Mouse (Mus musculus): Measurements from ENCODE around the gene Slc22a8.

DNA sequence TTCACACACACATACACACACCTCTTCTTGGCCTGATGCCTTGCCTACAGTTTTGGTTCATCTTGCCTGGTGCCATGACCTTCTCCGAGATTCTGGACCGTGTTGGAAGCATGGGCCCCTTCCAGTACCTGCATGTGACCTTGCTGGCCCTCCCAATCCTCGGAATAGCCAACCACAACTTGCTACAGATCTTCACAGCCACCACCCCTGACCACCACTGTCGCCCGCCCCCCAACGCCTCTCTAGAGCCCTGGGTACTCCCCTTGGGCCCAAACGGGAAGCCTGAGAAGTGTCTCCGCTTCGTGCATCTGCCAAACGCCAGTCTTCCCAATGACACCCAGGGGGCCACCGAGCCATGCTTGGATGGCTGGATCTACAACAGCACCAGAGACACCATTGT, 2.8 kb downstream of the Slc22a8 start:
- TF ChIP-seq POLR2A (IDR thresholded peaks at IDR 0.05; ENCODE audit: low read depth, low read length), result no peak
- no peak for TF ChIP-seq CTCF (IDR thresholded peaks at IDR 0.05; ENCODE audit: borderline replicate concordance, insufficient read depth, low read length)

All from embryonic fibroblast, embryonic 13.5 days (primary cell).